Mouse (Mus musculus) brain, embryonic 18.5 days (tissue): Measurements from ENCODE around the gene Spryd4.
"Not testable (repeated sequence)": the region's sequence is repeated elsewhere in the genome, so short reads cannot be mapped to it uniquely, and the experiment has no call there.

Source experiments
- DNase-seq: peaks from one replicate; pipeline ENCODE4 v3.0.0-alpha.2; 2012; ENCODE audit warnings: low read depth, low spot score

The Spryd4 gene

DNA sequence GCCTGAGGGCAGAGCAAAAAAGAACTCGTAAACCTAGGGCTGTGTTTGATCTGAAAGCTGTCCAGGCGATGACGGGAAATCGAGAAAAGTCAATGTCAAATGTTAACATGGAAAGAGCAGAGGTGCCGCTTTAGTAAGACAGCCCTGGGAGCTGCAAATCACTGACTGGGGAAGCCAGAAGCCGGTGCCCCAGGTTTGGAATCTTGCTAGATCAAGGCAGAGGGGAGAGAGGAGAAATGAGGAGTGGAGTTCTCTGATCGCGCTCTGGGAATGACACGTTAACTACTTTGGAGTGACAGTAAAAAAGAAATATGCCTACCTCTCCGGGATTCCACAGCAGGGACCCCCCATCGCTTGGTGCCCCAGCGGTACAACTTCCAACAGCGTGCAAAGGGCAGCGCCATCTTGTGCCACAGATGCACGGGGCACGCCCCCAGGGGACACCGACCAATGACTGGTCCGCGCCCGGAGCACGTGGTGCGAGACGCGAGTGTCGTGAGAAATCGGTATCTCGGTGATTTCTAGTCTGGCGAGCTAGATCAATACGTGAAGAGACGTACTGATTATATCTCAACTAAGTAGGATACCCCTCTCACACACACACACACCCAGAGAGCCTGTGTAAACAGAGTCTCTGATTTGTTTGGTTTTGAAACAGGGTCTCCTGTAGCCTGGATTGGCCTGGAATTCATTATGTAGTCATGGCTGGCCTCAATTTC lies at the start of gene Spryd4:
TSS of gene Spryd4 (minus strand) at position 418 of the 719 bp plus-strand sequence.
- peak; percentile 79 for DNase-seq

DNA sequence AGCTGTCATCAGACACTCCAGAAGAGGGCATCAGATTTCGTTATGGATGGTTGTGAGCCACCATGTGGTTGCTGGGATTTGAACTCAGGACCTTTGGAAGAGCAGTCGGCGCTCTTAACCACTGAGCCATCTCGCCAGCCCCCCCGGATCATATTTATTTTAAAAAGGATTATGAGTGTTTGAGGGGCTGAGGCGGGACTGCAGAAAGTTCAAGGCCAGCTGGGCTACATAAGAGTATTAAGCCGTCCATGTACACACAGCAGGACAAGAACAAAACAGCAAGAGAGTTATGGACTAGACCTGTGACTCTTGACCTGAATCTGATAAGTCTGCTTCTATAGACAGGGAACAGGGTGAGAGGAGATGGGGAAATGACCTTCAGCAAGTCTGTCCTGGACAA lies 48.8 kb upstream of the Spryd4 start:
- not testable (repeated sequence) for DNase-seq

DNA sequence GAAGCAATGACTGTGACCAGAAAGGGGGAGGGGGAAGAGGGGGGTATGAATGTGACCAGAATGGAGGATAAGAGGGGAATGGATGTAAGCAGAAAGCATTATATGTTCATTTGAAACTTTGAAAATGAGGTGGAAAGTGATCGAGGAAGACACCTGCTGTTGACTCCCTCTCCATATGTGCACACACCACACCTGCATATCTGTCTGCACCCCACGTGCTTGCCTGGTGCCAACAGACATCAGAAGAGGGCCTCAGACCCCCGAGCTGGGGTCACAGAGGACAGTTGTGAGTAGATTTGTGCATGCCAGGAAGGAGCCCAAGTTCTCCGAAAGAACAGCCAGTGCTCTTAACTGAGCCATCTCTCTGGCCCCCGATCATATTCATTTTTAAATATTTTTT lies 48.3 kb upstream of the Spryd4 start:
- DNase-seq = no peak

DNA sequence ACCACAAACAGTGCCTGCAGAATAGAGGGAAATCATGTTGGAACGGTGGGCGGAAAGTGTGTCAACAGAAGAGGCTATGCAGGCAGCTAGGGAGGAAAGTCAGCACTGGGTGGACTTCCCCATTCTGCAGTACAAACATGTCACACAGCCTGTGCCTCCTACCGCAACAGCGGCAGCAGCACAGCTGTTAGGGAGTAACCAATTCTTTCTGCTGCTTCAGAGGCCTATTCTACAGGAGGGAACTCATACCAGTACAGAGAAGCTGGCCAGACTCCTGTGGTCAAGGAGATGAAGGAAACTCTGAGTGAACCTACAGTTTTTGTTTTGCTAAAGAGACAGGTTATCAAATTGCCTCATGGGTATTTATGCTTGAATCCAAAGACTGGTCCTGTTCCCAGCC lies 47.3 kb upstream of the Spryd4 start:
- DNase-seq = no peak

DNA sequence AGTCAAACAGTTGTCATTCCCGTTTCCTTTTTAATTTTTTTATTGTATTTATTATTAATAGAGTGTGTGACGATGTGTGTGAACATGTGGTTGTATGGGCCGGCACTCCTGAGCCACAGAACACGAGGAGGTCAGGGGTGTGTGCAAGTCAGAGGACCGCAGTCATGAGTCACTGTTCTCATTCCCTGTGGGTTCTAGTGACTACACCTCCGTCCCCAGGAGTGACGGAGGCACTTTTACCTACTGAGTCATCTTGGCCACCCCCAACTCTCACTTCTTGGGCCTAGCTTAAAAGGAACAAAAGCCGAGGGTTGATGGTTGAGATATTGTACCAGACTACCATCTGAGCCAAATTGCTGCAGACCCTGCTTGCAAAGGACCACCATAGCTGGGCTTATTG lies 44.7 kb upstream of the Spryd4 start:
- no peak for DNase-seq

DNA sequence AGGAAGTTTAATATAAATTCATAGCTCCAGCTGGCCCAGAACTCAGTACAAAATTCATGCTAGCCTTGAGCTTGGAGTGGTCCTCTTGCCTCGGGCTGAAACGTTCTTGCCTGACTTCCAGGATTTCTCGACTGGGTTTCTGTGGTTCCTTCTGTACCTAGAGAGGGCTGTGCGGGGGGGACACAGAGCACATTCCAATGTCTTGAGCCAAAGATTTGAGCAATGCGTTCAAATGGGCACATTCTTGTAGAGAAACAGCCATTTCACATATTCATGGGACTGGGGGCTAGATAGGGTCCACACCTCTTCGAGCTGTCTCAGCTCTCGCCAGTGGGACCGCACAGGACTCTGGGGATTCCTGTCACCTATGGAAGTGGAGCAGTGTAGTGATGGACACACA lies 44.3 kb upstream of the Spryd4 start:
- no peak for DNase-seq

DNA sequence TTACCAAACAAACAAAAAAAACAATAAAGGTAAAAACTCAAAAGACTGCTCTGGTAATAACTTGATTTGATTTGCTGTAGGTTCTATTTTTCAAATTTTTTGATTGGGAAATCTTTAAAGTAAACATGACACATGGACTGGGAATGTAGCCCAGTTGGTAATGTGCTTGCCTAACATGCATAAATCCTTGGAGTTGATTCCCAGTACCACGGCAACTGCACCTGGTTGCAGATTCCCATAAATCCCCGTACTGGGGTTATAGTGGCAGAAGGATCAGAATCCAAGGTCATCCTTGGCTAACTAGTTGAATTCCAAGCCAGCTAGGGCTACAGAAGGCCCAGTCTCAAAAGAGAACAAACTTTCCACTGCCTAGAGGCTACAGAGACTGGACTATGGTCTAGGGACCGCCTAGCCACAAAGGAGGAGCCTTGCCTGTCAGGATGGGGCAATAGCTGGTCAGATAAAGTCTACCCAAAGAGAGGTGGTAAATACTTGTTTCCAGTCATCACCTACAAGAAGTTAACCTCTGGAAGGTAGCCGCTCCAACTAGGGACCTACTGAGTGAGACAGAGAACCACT lies 42.2 kb upstream of the Spryd4 start, which contains the start of gene Apon:
TSS of gene Apon (plus strand) at position 420 of the 579 bp plus-strand sequence.
- DNase-seq = no peak

DNA sequence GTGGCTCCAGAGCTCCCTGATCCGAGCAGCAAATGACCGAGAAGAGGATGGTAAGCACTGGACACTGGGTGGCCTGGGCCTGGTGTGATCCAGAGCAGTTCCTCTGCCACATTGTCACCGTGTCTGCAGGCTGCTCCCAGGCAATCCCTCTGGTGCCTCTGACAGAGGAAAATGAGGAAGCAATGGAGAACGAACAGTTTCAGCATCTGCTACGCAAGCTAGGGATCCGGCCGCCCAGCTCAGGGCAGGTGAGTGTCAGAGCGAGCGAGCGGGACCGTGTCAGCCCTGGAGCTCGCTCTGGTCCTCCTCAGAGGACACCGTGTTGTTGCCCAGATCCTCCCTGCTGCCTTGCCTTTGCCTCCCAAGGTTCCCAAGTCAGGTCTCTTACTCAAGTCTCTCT lies 39.0 kb upstream of the Spryd4 start:
- DNase-seq = no peak

DNA sequence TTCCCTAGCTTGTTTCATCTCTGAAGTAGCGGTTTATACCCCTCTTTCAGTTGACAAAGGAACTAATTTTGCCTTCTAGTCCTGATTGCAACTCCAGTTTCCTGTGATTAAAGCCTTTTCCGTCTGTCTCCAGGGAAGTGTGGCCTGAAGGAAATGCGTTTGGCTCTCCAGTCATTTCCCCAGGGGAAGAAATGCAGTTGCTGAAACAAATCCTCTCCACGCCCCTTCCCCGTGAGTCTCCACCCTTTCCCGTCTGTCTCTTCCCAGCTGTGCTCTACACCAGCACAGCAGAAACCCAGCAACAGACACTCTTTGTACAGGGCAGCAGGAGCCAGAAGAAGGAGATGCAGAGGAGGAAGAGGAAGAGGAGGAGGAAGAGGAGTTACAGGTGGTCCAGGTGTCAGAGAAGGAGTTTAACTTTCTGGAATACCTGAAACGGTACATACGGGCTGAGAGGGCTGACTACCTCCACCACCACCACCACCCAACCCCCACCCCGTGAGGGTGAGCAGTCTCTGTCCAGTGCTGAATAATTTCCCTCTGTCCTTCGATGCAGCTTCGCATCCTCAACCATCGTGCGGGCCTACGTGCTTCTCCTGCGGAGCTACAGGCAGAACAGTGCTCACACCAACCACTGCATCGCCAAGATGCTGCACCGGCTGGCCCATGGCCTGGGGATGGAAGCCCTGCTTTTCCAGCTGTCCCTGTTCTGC lies 35.6 kb upstream of the Spryd4 start:
- DNase-seq = no peak

DNA sequence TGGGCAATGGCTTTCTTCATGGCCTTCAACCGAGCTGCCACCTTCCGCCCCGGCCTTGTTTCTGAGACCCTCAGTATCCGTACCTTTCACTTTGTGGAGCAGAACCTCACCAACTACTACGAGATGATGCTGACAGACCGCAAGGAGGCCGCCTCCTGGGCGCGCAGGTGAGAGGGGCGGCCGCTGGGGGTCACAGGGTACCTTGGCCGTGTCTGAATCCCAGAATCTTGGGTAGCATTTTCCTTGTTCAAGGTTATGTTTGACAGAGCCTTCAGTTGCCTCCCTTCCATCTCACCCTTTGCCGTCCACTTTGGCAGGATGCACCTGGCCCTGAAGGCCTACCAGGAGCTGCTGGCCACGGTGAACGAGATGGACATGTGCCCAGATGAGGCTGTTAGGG lies 32.5 kb upstream of the Spryd4 start:
- DNase-seq = no peak

DNA sequence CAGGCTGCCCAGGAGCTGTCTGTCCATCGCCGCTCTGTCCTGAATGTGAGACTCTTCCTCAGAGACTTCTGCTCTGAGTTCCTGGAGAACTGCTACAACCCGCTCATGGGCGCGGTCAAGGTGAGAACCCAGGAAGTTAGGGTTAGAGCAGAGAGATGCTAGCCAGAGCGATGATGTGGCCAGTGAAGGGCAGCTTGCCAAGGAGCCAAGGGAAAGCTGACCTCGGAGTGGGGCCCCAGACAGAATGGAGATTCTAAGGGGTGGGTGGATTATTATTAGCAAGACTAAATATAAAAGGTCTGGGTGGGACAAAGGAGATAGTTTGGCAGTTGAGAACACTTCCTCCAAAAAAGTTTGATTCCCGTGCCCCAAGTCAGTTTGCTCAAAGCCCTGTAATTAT lies 31.6 kb upstream of the Spryd4 start:
- no peak for DNase-seq

DNA sequence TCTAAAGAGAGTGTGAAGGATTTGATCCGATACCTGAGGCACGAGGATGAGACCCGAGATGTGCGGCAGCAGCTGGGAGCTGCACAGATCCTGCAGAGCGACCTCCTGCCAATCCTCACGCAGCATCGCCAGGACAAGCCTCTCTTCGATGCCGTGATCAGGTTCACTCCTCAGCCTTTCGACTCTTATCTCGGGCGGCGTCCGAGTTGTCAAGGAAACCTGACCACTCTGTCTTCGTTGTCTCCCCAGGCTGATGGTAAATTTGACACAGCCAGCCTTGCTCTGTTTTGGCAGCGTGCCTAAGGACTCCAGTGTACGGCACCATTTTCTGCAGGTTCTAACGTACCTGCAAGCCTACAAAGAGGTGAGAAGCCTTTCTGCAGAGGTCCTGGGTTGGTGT lies 28.5 kb upstream of the Spryd4 start:
- DNase-seq = no peak

DNA sequence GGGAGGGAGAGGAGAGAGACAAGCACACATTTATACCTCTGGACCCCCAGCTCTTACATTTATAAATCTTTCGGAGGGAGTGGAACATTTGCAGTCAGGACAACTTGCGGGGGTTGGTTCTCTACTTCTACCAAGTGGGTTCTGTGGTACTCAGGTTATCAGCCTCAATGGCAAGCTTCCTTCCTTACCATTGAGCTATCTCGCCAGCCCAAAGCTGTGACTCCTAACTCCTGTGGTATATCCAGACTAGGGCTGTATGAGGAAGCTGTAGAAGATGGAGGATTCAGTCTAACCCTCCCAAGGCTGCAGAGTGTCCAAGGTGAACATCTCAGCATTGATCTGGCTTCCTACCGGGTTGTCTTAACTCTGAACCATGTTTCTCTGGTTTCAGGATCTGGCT lies 27.5 kb upstream of the Spryd4 start:
- no peak for DNase-seq

DNA sequence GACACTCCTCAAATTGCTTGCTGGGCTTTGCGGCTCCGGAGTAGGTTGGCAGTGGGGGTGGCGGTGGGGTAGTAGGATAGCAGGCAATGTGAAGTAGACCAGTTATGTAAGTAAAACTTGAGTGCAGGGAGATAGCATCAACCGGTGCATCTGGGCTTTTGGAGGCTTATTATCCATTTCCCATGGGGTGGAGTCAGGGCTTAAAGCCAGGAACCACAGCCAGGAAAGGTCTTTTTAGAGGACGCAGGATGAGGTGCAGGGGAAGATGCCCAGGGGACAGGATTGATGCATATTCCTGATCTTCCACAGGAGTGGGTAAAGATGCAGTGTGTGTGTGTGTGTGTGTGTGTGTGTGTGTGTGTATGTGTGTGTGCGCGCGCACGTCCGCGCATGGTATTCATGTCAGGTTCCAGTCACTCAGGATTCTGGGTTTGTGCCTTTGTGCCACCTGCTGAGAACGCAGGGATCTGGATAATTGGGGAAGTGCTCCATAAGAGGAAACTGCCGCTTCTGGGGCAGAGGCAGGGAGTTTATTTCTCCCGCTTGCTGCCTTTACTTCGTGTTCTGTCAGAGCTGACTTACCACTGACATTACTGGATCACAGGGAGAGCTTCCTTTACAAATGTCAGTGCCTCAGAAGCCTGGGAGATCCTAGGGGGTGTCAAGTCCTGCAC lies 26.3 kb upstream of the Spryd4 start:
- no peak for DNase-seq

DNA sequence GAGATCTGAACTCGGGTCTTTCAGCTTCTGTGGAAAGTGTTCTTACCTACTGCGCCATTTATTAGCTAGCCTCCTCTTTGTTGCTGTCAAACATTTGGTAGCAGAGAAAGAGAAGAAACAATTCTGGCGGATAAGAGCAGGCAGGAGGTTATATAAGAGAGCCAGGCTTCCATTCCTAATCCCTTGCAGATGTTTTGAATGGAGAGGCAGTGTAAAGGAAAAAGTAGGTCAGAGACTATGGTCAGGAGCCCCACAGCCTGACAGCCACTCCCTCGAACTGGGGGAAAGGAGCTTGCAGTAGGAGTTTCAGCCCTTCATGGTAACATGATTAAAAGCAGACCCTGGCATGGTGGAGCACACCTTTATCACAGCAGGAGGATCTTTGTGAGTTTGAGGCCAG lies 24.7 kb upstream of the Spryd4 start:
- no peak for DNase-seq

DNA sequence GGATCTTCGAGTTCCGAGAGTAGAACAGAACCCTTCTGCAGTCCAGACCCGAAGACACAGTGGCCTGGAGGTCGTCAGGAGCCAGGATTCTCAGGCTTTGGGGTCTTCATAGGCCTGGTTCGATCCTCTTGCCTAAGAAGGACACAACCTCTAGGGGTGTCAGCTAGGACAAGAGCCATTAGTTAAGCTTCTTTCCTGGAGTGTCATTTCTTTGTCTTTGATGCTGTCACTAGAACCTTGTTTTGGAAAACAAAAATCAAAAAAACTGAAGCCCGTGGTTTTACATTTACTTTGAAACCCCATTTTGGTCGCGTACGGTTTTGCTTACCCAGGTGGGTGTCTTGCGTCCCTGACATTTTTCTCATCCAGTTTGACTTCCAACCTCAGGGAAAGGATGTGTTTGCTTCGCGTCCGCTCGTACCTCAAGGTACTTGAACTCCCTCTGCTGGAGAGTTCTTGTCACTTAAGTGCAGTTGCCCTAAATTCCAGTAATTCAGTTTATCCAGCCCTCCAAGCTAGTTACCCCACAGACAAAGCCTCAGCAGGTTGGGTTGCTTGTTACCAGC lies 20.9 kb upstream of the Spryd4 start:
- peak; percentile 39 for DNase-seq

DNA sequence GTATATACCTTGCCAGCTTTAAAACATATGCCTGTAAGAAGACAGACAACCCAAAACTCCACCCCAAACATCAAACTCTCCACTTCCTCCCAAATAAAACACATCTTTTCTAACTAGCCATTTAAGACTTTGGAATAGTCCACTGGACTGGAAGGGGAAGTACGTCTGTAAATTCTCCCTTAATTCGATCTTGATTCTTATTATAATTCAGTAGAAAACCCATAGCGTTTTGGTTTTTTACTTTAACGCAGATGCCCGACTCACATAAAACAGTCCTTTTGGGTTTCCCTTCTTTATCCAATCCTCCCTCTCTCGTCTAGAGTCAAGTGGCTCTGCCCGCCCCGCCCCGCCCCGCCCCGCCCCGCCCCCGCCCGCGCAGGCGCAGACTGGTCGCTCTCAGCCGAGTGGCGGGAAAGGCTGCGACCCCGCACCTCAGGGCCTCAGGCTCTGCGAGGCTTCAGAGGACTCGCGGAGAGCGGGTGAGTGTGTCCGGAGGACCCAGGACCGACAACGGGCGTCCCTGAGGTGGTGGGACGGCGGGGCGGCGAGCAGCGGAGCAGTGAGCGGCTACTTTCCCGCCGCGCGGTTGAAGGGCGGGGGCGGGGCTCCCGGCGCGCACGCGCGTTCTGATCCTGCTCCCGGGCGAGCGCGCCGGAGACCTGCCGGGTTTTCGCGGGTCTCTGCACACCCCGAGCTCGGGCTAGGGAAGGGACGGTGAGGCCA lies 20.3 kb upstream of the Spryd4 start, which contains the start of gene Timeless:
TSS of gene Timeless (plus strand) at position 369 of the 723 bp plus-strand sequence.
- DNase-seq = peak; percentile 57

DNA sequence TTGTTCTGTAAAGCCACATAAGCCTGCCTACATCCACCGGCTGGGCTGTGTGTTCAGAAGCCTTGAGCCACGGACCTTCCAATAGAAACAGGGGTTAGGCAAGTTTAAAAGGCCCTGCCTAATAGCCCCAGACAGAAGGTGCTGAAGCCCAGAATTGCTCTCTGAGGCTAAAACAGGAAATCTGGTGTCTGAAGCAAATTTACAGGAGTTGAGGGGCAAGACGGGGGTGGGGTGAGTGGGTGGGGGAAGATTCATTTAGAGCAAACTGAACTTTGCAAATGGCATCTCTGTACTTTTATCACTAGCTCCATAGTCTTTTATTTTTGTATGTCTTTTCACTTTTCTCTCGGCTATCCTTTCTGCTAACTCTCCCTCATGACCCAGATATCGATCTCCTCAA lies 19.5 kb upstream of the Spryd4 start:
- DNase-seq = no peak

DNA sequence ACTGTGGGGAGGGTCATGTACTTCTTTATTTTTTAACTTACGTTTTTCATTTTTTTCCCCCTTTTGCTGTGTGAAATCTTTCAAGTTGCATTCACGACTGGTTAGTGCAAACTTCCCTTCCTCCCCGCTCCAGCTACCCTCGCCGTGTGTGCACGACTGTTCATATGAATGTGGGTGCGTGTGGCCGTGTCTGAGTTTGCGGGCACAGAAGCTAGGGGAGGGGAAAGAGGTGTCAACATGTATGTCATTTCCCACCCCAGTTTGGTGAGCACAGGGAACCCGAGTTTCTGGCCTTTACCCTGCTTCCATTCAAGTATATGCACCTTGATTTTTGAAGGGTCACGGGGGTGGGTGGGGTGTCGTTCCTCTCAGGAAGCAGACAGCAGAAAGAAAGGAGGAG lies 19.0 kb upstream of the Spryd4 start:
- DNase-seq = no peak

DNA sequence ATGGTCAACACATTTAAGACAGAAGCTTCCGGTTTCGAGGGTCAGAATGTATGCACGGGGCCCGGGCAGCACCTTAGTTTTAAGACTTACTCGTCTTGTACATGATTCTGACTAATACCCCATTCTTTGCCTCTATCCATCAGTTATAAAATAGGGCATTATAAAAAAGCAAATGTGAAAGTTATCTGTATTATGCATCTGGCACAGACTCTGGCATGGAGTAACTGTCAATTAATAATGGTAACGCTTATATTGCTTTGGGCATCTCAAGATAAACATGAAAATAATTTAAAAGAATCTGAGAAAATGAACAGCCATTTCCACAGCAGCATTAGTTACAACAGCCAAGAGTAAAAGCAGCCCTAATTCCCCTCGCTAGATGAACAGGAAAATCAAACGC lies 16.4 kb upstream of the Spryd4 start:
- DNase-seq = no peak

DNA sequence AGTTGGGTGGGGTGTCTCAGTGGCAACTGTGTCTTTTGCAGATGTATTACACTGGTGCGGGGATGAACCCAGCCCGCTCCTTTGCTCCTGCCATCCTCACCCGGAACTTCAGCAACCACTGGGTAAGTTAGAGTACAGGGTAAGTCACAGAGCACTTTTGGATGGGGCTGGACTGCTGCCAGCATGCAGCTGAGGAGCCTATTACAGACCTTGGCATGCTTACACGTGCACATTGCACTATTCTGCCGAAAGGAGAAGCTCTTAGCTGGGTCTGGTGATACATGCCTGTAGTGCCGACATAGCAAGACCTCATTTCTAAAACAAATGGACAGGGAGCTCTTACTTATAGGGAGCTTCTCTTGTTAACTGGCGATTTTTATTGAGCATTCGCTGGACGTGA lies 16.0 kb upstream of the Spryd4 start:
- DNase-seq = no peak
